Mouse (Mus musculus) left cerebral cortex, adult 11 months (tissue): ENCODE data around the gene Vps39.
A peak's percentile ranks its signal among the peaks of the same experiment; 100 is the strongest.

Experiments
- DNase-seq: peaks from one replicate; pipeline ENCODE4 v3.0.0; 2022; ENCODE audit warnings: low spot score

The Vps39 gene

GRCm38 (mm10) chr2:120352682-120353646 is at the start of gene Vps39:
Vps39 (minus strand) TSS chr2:120353137.
- DNase-seq, result peak; percentile 81

- no peak for DNase-seq
These were observed 45.0 kb upstream of the Vps39 start for GRCm38 (mm10) chr2:120397951-120398350.

GRCm38 (mm10) chr2:120392406-120392805 is 39.5 kb upstream of the Vps39 start:
- DNase-seq, result no peak

GRCm38 (mm10) chr2:120390934-120391333 is 38.0 kb upstream of the Vps39 start:
- no peak for DNase-seq

- DNase-seq, result no peak
These were observed 36.4 kb upstream of the Vps39 start for GRCm38 (mm10) chr2:120389376-120389775.

GRCm38 (mm10) chr2:120387291-120387690 is 34.4 kb upstream of the Vps39 start:
- DNase-seq, result no peak

- no peak for DNase-seq
These were observed 33.3 kb upstream of the Vps39 start for GRCm38 (mm10) chr2:120386264-120386663.

- no peak for DNase-seq
These were observed 20.9 kb upstream of the Vps39 start for GRCm38 (mm10) chr2:120373858-120374257.

- no peak for DNase-seq
These were observed 14.7 kb upstream of the Vps39 start for GRCm38 (mm10) chr2:120367416-120368207.

GRCm38 (mm10) chr2:120366501-120366900 is 13.6 kb upstream of the Vps39 start:
- no peak for DNase-seq

- no peak for DNase-seq
These were observed 7.5 kb upstream of the Vps39 start for GRCm38 (mm10) chr2:120360425-120360824.

GRCm38 (mm10) chr2:120351321-120351720 is 1.6 kb downstream of the Vps39 start:
- no peak for DNase-seq

- DNase-seq, result no peak
These were observed 4.8 kb downstream of the Vps39 start for GRCm38 (mm10) chr2:120348120-120348519.

- no peak for DNase-seq
These were observed 11.2 kb downstream of the Vps39 start for GRCm38 (mm10) chr2:120341741-120342140.

GRCm38 (mm10) chr2:120337886-120338285 is 15.1 kb downstream of the Vps39 start:
- no peak for DNase-seq

- DNase-seq, result no peak
These were observed 21.4 kb downstream of the Vps39 start for GRCm38 (mm10) chr2:120331575-120331974.

GRCm38 (mm10) chr2:120315077-120315476 is 37.9 kb downstream of the Vps39 start:
- DNase-seq, result no peak

GRCm38 (mm10) chr2:120314487-120314886 is 38.5 kb downstream of the Vps39 start:
- no peak for DNase-seq

GRCm38 (mm10) chr2:120313976-120314375 is 39.0 kb downstream of the Vps39 start, which contains the start of gene Pla2g4f:
Pla2g4f (minus strand) TSS chr2:120314165.
- no peak for DNase-seq

GRCm38 (mm10) chr2:120312276-120312825 is 40.6 kb downstream of the Vps39 start:
- DNase-seq, result no peak

- no peak for DNase-seq
These were observed 48.8 kb downstream of the Vps39 start for GRCm38 (mm10) chr2:120304113-120304512.

GRCm38 (mm10) chr2:120301076-120301475 is 51.9 kb downstream of the Vps39 start:
- DNase-seq, result no peak
